Mouse (Mus musculus): ENCODE data around the gene Apobec4.

Apobec4 gene

DNA sequence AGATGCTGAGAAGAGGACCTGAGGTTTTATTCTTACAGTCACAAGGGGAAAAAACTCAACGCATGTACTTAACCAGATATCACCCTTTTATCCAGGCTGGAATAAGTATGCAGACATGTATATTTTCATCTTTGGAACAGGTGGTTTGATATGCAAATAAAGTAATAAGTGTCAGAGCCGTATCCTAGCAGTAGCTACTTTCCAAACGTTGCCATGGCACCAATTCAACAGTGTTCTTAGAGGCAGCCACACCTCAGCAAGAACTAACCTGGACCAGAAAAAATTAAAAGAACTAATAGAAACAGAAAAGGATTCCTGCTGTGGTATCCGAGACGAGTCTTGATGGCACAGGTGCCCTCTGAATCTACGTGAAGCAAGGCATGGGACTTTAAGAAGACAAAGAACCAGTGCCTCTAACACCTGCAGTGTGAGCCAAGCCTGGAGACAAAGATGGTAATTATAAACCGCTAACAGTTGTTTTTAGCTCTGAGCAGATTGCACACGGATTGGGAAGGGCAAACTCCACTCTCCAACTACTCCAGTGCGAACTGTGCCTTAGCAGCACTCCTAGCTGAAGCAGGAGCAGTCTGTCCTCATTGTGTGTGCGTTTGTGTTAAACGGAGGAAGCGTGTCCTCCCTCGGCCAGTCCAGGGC lies at the start of gene Apobec4:
Gene Apobec4, plus strand, starts transcription at position 240 of the 654 bp plus-strand sequence.
- no peak for DNase-seq

DNA sequence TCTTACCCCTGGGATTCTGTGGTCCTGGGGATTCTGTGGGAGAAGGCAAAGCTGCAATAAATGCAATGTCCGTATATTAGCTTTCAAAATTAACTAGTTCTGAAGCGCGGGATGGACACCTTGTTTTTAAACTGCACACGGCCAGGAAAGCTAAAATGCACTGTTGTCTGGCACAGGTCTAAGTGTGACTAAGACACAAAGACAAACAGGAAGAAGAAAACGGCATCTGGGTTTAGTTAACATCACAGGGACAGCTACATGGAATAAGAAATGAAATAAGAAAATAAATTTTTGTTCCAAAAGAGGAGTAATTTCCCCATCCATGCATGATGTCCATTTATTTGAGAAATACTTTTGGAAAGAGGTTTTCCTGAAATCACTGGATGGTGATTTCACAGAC lies 49.3 kb upstream of the Apobec4 start:
- DNase-seq: no peak

DNA sequence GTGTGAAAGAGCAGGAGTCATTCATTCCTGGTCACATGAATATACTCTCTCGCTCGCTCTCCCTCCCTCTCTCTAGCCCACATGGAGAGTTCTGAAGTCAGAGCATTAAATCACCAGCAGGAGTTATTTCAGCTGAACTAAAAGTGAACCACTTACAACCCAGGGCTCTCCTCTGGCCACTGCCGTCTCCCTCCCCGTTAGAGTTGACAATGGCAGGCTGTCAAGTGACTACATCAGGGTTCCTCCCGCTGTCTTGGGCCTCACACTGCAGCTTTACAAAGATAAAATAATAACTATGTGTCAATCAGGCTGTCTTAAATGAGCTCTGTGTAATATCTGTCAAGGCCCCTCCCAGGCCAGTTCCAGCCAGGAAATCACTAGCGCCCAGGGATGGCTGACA lies 47.4 kb upstream of the Apobec4 start:
- no peak for DNase-seq

DNA sequence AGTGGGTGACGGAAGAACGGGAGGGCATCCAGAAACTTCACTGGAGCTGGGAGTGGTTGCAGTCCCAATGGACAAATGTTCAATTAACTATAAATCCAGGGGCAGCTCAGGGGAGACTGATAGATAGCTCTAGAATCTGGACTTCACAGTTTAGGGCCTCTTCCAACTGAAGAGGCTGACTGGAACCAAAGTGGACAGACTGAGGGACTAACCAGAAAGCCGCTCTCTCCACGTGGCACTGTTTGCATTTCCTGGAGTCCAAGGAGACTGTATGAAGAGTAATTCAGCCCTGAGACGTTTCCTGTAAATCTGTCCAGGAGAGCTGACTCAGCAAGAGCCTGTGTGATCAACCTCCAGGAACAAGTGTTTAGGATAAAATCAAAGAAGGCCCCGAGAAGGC lies 46.4 kb upstream of the Apobec4 start:
- no peak for DNase-seq

DNA sequence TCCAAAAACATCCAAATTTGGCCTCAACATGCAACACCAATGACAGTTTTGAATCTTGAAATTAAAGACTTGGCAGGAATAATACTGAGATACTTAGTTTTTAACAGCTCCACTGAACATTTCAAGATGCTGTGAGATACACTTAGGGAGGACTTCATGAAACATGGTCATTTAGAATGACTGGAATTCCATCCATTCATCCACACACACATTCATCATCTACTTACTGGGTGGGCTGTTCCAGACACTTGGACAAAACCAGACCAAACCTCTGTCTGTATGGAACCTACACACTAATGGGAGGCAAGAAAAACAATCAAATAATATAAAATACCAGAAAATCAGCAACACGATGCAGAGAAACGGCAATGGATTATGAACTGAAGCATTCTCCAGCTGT lies 42.8 kb upstream of the Apobec4 start:
- DNase-seq: no peak

DNA sequence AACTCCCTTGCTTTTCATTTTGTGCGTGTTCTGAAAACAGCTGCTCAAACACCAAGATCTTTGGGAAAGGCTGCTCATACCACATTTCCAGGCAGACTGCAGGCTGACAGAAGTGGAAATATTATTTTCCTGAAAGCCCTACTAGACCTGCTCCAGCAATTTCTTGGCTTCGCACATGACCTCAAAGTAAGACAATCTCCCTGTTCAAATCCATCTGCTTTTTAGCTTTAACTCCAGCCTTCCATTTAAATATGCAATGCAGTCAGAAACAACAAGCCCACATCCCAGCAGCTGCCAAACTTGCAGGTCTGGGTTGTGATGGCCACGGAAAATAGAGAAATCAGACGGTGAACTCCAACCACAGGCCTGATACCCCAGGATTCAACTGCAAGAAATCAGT lies 39.3 kb upstream of the Apobec4 start:
- DNase-seq: no peak

DNA sequence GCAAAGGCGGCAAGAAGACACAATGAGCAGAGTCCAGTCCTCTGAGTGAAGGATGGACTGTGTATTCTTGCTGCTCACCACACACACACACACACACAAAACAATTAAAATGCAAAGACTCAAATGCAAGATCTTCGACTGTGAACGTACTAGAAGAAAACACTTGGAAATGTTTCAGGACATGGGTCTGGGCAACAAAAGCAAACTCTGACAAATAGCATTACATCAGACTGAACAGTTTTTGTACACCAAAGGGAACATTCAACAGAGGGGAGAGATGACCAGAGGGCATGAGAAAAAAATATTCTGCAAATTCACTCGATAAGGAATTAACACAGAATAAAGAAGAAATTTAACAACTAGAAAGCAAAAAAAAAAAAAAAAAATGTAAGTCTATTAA lies 36.4 kb upstream of the Apobec4 start:
- DNase-seq: no peak

DNA sequence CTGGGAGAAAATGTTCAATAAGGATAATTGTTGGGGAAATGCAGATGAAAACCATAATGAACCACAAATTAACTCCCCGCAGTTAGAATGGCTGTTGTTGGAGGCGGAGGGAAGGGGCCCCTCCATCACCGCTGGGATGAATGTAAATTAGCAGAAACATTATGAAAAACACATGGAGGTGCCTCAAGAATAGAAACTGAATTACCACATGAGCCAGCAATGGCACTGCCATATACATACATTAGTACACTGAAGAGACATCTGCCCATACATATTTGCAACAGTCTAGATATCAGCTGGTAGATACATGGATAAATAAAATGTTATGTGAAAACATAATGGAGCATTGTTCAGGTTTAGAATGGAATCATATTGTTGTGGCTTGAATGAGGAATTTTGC lies 35.9 kb upstream of the Apobec4 start:
- no peak for DNase-seq

DNA sequence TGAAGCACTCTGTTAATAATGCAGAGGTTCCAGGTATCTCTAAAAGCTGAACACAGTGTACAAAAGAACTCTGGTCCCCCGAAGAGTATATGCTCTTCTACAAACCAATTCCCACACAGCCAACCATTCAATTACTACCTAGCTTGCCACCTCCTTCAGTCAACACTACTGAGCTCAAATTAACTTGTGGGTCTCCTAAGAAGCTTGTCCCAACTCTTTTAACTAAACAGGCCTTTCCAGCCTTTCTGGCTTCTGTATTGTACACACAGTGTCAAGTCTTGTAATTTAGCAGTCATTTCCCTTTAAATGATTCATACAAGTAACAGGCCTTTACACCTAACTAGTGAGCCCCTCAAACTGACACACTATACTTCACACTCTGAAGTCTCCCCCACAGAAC lies 33.0 kb upstream of the Apobec4 start:
- no peak for DNase-seq

DNA sequence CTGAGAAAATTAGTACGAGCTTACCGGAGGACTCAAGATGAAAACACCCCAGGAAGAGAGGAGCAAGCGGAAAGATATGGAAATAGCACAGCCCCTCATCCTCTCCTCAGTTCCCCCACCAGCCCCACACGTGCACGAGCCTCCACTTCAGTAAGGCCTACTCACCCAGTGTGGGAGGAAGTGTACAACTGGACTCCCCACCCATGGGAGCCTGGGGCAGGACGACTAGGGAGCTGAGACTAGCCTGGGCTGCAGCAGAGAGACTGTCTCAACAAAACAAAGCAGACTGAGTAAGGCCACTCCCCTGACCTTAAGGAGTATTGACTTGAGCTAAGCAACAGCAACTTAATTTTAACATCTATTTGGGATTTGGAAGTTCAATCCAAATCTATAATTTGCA lies 32.2 kb upstream of the Apobec4 start:
- no peak for DNase-seq

DNA sequence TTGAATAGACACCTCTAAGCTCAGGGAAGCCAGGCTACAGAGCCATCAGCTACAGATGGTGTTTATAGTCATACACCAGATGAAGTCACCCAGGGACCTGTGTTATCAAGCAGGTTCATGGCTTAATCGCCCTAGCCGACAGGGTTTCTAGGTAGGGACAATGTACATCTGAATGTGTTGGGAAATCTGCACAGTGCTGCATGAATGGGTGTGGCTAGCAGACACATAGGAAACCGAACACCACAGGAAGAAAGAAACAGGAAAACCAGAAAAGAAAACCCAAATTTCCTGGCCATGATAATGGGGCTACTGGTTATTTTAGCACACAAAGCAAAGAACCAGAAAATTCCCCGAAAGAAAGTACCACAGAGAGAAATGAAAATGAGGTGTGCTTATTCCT lies 29.4 kb upstream of the Apobec4 start:
- no peak for DNase-seq

DNA sequence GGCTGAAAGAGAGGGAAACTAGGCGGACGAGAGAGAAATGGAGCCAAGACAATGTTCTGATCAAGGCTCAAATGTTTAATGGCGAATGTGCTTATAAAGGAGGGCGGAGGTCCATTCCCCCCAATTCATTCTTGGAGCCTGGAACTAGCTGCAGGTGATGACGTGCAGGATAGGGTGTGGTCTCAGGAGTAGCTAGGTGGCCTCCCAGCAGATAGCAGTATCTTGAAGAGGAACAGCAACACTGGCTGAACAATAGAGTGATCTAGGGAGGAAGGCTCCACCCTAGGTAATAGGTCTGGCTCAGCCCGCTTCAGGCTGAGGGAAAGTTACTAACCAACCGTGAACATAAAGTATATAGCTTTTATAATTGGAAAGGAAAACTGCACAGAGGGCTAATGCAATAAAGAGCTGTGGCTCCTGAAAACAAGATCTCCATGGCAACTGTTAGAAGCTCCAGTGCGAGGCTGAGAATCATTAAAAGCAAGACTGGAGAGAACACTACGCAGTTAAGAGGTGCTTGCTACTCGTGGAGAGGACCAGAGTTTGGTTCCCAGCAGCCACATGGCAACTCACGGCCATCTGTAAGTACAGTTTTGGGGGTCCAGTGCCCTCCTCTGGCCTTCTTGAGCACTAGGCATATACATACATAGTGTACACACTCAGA lies 28.7 kb upstream of the Apobec4 start:
- DNase-seq: no peak

DNA sequence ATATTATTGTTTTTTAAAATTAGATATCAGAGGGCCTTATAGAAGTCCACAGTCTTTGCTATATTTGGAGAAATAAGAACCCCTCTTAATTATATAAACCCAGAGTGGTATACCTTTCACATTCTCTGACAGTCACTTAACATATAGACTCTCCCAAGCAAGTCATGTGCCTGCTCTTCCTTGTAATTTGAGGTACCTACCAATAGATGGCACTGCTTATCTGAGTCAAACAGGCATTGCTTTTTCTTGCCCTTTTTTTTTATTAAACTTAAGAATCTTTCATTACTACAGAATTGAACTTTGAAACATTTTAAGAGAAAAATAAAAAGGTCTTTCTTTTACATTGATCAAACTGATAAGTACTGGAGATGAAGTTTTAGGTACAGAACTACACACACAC lies 26.1 kb upstream of the Apobec4 start:
- DNase-seq: no peak

DNA sequence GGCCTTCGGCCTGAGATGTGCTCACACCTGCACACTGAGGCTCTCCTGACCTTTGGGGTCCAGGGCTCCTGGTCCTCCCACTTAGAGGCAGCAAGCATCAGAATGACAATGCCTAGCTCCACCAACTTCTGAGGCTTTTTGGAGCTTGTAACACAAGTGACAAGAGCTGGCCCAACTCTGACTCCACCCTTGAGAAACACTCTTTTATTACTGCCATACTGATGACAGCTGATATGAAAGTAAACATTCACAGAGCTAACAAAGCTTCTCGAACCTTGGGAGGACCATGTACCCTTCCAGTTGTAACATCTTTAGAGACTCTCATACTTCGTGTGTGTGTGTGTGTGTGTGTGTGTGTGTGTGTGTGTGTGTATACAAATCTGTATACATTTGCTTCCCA lies 24.3 kb upstream of the Apobec4 start:
- no peak for DNase-seq

DNA sequence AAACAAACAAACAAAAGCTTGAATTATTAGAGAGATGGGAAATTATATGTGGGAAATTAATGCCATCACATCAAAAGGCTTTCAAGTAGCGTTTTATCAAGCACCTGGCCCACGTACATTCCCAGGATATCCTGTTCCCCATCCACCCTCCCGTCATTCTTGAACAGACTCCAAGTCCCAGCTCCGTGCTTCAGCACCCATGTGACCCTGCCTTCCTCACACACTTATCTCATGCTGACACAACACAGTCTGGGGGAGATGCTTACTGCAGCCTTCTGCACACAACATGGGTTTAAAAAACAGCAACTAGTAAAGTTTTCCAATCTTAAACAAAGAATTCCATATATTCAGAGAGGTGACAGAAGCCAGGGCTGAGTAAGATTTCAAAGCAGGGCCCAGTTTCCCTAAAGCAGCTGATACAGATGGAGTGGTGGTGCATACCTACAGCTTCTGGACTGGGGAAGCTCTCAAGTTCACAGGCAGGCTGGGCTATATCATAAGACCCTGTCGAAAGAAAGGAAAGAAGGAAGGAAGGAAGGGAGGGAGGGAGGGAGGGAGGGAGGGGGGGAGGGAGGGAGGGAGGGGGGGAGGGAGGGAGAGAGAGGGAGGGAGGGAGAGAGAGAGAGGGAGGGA lies 22.6 kb upstream of the Apobec4 start:
- no peak for DNase-seq

DNA sequence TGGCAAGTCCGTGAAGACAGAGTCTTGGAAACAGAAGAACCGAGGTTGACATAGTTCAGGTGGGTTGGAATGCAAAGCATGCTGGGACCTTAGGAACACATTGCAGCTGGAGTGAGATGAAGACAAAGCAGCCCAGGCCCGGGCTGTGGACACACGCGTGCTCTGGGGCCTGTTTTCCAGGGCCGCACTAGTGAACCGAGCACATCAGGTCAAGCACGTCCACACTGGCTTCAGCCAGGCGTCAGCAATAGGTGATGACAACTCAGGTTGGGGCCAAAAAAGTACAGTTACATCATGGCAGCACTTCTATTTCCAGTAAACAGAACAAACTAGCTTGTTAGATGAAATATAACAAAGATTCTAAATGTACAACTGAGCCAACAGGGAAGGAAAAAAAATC lies 11.6 kb upstream of the Apobec4 start:
- DNase-seq: no peak

DNA sequence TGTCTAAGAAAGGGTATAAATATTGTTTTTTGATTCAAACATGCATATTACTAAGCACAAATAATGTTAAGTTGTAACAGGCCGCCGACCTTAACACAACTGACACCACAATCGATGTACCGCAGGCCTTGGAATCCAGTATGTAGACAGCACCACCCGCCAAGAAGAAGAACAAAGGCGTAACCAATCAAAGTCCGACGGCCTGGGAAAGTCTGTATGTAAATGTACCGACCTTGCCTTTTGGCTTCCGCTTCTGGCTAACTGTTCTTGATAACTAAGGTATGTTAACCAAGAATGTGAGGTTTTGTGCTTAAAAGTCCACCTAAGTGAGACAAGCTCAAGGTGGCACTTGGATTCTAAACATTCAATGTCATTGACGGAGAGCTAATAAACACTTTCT lies 11.0 kb upstream of the Apobec4 start:
- no peak for DNase-seq

DNA sequence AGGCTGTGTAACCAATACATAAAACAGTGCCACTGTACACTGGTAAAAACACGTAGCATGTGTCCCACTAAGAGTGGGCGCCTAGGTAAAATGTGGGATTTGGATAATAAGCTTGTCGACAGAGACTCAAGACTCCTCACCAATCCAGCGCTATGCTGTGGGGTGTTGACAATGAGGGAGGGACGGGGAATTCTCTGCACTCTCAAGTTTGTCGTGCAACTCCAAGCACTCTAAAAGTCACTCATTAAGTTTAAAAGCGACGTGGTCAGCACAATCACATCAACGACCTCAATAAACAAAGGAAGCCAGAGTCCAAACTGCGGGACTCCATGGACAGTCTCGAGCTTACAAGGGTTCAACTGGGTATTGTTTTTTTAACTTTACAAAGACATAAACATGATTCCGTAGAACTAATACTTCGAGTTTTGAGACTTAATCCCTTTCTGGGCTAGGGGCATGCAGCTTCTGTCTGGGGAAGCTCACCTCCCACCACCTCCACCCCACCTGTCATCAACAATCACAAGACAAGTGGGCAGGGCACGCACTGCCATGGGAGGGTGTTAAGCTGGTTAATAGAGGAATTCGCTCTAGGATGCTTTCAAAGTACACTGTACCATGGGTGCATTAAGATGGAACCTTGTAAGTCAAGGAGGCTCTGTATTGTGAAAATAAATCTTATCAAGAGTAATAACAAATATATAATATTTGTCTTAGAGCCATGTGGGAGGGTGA lies 7.1 kb upstream of the Apobec4 start:
- no peak for DNase-seq

DNA sequence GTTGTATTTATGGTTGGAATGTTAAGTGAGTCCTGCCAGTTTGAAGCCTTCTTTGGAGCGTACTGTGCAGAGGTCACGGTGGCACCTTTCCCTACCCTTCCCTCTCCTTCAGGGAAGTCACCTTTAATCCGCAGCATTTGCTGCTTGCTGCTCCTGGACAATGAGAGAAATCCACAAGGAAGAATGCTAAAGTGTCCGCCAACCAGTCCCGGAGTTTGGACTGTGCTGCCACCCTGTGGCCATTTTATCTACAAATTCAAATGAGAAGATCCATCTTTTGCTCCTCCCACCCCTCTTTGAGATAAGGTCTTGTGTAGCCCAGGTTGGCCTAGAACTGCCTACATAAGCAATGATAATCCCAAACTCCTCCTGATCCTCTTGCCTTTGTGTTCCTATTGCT lies 3.9 kb upstream of the Apobec4 start:
- DNase-seq: peak; percentile 67

DNA sequence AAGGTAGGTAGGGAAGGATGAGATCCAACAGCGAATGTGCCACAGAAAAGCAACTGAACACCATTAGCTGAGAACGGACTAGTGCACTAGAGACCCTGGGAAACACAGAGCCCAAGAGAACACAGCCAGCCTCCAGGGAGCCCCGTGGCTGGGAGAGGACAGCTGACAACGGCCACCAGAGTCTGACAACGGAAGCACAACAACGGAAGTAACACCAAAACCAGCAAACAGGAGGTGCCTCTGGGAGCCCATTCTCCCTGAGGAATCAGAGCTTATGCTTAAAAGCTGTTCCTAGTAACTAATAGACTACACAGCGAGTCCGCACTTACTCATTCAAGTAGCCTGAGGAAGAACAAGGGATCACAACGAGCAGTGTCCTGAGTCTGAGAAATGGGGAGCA lies 1.1 kb upstream of the Apobec4 start:
- no peak for DNase-seq

DNA sequence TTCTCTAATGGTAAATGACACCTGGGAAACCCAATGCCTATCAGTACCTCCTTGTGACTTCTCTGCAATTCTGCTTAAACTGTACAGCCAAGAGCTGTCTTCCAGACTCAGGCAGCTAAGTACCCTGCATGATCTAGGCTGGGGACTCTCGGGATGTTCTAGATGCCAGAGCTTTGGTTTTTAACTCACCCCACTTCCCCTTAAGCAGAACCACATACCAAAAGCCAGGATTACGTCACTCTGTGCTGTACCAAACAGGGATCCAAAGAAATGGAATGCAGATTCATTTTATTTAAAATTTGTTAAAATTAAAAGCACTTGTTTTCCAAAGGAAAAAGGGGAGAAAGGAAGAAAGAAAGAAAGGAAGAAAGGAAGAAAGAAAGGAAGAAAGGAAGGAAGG lies 11.4 kb downstream of the Apobec4 start:
- no peak for DNase-seq

DNA sequence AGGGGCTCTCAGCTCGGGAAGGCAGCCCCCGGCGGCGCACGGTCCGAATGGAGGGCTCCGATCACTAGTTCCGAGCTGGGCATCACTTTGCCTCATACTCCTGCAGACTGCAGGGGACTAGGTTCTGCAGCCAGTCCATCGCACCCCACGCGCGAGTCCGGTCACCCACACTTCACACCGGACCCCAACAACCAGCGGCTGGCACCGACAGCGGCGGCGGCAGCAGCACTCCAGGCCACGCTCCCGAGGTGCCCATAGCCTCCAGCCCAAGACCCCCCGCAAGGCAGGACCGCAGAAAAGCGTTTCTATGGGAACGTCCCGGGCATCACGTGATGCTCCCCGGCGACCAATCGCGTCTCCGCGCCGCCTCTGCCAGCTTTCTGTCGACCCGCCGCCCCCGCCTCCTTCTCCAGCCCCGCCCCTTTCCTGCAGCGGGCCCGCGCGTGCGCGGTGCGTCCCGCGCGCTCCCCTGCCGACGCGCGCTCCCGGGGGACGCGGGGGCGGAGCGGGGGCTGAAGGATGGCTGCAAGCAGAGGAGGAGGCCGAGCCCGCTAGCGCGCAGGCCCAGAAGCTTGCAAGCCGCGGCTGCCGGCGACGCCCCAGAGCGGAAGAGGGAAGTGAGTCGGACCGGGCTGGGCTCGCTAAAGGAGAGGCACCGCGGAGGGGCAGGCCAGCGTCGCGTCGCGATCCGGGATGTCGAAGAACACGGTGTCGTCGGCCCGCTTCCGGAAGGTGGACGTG lies 15.9 kb downstream of the Apobec4 start, which contains the start of the genes Rgl1 and Arpc5:
Gene Rgl1, minus strand, starts transcription at position 320 of the 741 bp plus-strand sequence.
Gene Arpc5, plus strand, starts transcription at position 511 of the 741 bp plus-strand sequence.
- peak; percentile 96 for DNase-seq
